Mouse (Mus musculus) ES-E14 (cell line): ENCODE results near the gene N4bp2l2.
"Not testable (repeated sequence)": the region's sequence is repeated elsewhere in the genome, so short reads cannot be mapped to it uniquely, and the experiment has no call there.

Source experiments
- CHD2 ChIP-seq: IDR thresholded peaks from 2 replicates; pipeline ENCODE4 v1.6.1; 2014; ENCODE audit warnings: mild to moderate bottlenecking, low read depth, low read length, inconsistent platforms
- HCFC1 ChIP-seq: IDR thresholded peaks from 2 replicates; pipeline ENCODE4 v1.6.1; 2012; ENCODE audit warnings: low read length, inconsistent platforms, borderline replicate concordance; ENCODE audit not compliant: insufficient read depth
- ZC3H11A ChIP-seq: IDR thresholded peaks from 2 replicates; pipeline ENCODE4 v1.6.1; 2012; ENCODE audit warnings: low read depth, mild to moderate bottlenecking, inconsistent platforms, low read length, borderline replicate concordance
- ZNF384 ChIP-seq: IDR thresholded peaks from 2 replicates; pipeline ENCODE4 v1.6.1; 2012; ENCODE audit warnings: low read depth, low read length, inconsistent platforms

DNA sequence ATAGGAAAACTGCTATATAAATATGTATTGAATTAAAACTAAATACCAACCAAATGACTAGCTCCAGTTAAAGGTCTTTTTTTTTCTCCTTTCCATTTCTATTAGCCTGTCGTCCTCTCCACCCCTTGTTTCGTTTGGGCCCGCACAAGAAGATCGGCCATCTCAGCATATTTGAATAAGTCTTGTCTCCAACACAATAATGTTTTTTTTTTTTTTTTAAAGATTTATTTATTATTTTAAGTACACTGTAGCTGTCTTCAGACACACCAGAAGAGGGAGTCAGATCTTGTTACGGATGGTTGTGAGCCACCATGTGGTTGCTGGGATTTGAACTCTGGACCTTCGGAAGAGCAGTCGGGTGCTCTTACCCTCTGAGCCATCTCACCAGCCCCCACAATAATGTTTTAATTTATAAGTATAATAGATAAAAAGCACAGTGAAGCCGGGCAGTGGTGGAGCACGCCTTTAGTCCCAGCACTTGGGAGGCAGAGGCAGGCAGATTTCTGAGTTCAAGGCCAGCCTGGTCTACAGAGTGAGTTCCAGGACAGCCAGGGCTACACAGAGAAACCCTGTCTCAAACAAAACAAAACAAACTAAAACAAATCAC lies at the start of gene N4bp2l2:
- TF ChIP-seq ZNF384, ZC3H11A, CHD2, HCFC1: not testable (repeated sequence)
